Mouse (Mus musculus) testis, adult 2 months (tissue): ENCODE data around the gene Erp27. TPM values are rescaled to one million over a fixed set of nuclear protein-coding genes. Genes with fewer than 3 reads are reported as not detected.
"Not testable (repeated sequence)": the region's sequence is repeated elsewhere in the genome, so short reads cannot be mapped to it uniquely, and the experiment has no call there.

Experiments used
- H3K27ac ChIP-seq: fragments of 200-500 bp; 2 replicates; pipeline ENCODE4 v1.5.1; 2012; ENCODE audit warnings: low read depth, low read length; ENCODE audit not compliant: control insufficient read depth, insufficient read depth
- H3K27me3 ChIP-seq: fragments of 200-500 bp; 2 replicates; pipeline ENCODE4 v1.6.1; 2012; ENCODE audit warnings: mild to moderate bottlenecking, low read length, moderate library complexity; ENCODE audit not compliant: control insufficient read depth, insufficient read depth
- H3K36me3 ChIP-seq: fragments of 200-500 bp; 2 replicates; pipeline ENCODE4 v1.6.1; 2012; ENCODE audit warnings: mild to moderate bottlenecking, low read length; ENCODE audit not compliant: control insufficient read depth, insufficient read depth
- H3K4me1 ChIP-seq: fragments of 200-500 bp; 2 replicates; pipeline ENCODE4 v1.6.1; 2012; ENCODE audit warnings: low read length; ENCODE audit not compliant: control insufficient read depth, insufficient read depth
- H3K4me3 ChIP-seq: fragments of 200-500 bp; 2 replicates; pipeline ENCODE4 v1.5.1; 2012; ENCODE audit warnings: low read depth, mild to moderate bottlenecking, low read length, moderate library complexity, mixed read lengths; ENCODE audit not compliant: control insufficient read depth
- CTCF ChIP-seq: fragments of 200-500 bp; IDR thresholded peaks from 2 replicates; pipeline ENCODE4 v1.5.1; 2012; ENCODE audit warnings: low read depth, mild to moderate bottlenecking, inconsistent platforms, low read length, moderate library complexity; ENCODE audit not compliant: control insufficient read depth, insufficient read depth, insufficient replicate concordance
- POLR2A ChIP-seq: fragments of 200-500 bp; IDR thresholded peaks from 2 replicates; pipeline ENCODE4 v1.6.1; 2012; ENCODE audit warnings: low read depth, mild to moderate bottlenecking, inconsistent platforms, low read length, moderate library complexity; ENCODE audit not compliant: control insufficient read depth
- polyA plus RNA-seq: library from polyadenylated mRNA; depleted of rRNA; stranded (reverse); fragments of >200 nt; gene quantifications from 2 replicates; pipeline ENCODE4 v1.2.3, GENCODE M21; 2012; rRNA removed

The Erp27 gene
- 0.09 TPM in 1 of 2 replicates, not detected in the other for polyA plus RNA-seq

GRCm38 (mm10) chr6:136922080-136922479, at the start of gene Erp27:
Gene Erp27 (minus strand): TSS chr6:136922180.
- Histone ChIP-seq H3K4me1 (no peaks in the 10 kb centered on the region), H3K27ac (no peak within 1 kb of the TSS), H3K4me3 (no peak within 1 kb of the TSS), H3K36me3 (no peaks in the 10 kb centered on the region), H3K27me3 (no peaks in the 10 kb centered on the region)
- no peak for TF ChIP-seq POLR2A
- TF ChIP-seq CTCF, result no peak

DNA sequence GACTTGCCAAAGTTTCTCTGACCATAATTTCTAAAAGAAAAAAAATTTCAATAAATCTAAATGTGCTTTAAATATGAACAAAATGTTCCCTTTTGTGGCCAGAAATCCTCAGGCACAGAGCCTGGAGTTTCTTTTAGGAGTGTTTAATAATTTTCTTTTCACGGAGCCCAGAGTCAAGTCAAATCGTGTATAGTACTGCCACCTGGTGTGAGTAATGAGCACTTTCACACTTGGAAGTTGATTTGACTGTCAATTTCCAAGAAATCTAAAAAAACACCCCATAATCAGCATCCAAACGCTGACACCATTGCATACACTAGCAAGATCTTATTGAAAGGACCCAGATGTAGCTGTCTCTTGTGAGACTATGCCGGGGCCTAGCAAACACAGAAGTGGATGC, 46.9 kb upstream of the Erp27 start:
- H3K4me3 ChIP-seq, H3K36me3 ChIP-seq, H3K27ac ChIP-seq, H3K27me3 ChIP-seq, H3K4me1 ChIP-seq: not testable (repeated sequence)

GRCm38 (mm10) chr6:136967466-136967865, 45.5 kb upstream of the Erp27 start:
- Histone ChIP-seq H3K4me3 (no peak overlapping the region), H3K4me1 (no peaks in the 10 kb centered on the region), H3K27ac (no peak overlapping the region), H3K27me3 (no peaks in the 10 kb centered on the region), H3K36me3 (no peaks in the 10 kb centered on the region)
- TF ChIP-seq POLR2A, result no peak

DNA sequence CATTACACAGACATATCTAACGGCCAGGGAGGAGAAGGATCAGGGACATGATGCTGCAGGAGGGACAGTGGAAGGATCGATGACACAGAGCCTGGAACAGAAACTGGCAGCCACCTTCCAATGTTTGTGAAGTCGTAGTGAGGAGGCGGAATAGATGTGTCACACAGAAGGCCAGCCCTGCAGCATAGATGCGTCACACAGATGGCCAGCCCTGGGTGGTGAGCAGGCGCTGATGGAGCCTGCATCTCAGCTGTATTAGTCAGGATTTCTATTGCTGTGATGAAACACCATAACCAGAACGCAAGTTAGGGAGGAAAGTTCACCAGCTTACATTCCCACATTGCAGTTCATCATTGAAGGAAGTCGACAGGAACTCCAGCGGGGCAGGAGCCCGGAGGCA, 43.9 kb upstream of the Erp27 start:
- Histone ChIP-seq H3K27me3 (no peaks in the 10 kb centered on the region), H3K27ac (no peak overlapping the region), H3K4me1 (no peaks in the 10 kb centered on the region), H3K4me3 (no peak overlapping the region), H3K36me3 (no peaks in the 10 kb centered on the region)
- TF ChIP-seq POLR2A (no peak), CTCF (no peak)

DNA sequence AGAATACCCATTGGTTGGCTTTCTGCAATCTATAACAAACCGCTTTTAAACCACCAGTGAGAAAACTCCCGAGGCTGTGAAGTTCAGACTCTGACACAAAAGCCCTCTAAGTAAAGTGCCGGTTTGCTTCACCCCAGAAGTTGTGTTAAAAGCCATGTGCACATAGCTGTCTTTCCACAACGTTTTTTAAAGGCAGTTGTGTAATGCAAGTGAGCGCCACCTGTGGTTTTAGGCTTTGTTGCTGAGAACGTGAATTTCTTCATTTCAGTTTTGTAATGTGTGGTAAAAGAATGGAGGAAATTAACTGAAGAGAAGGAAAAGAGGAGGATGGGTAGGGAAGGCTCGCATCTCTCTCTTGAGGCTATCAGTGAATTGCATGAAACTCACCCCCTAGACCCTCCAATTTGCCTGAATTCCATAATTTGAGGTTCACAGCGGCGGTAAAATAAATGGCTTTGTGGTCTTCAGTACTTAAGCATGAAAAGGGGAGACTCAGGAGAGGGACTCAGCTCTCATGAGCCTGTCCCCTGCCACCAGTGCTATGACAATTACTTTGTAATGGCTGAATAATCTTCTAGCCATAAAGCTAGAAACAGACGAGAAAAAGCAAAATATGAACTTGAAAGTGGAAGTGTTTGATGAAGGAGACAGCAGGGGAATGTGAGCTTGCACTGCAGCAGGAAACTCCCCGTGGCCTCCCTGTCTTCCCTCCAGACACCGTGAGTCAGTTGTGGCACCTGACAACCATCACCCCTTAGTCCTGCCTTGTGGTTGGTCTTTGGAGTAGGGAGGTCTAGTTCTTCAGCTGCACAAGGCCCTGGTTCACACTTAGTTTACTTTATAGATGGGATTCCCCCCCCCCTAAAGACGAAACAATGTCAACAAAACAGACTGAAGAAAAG, 42.9 kb upstream of the Erp27 start:
- no peaks in the 10 kb centered on the region for H3K36me3 ChIP-seq
- TF ChIP-seq POLR2A (no peak), CTCF (no peak)
- H3K4me3 ChIP-seq, result no peak overlapping the region
- no peaks in the 10 kb centered on the region for H3K4me1 ChIP-seq
- no peak overlapping the region for H3K27ac ChIP-seq
- H3K27me3 ChIP-seq, result no peaks in the 10 kb centered on the region

DNA sequence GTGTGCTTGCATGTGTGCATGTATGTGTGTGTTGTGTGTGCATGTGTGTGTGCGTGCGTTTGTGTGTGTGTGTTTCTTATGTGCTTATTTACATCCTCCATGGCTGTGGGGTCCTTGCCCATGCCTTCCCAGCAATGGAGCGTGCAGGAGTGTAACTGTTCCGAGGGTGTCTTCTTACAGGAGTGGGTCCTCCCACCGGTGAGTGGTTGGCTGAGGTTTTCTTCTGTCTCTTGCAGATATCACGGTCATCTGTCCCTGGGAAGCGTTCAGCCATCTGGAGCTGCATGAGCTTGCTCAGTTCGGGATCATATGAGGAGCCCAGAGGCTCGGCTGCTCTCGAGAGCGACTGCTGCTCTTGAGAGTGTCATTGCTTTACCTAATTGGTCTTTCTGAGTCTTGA, 41.0 kb upstream of the Erp27 start:
- H3K27ac ChIP-seq, result no peak overlapping the region
- no peaks in the 10 kb centered on the region for H3K36me3 ChIP-seq
- H3K27me3 ChIP-seq, result no peaks in the 10 kb centered on the region
- no peak overlapping the region for H3K4me3 ChIP-seq
- TF ChIP-seq CTCF (no peak), POLR2A (no peak)
- H3K4me1 ChIP-seq, result peaks cover 3% of the 10 kb centered on the region; the same call in 1 of the 2 replicates

GRCm38 (mm10) chr6:136959131-136959530, 37.2 kb upstream of the Erp27 start:
- H3K27ac ChIP-seq, result no peak overlapping the region
- H3K36me3 ChIP-seq, result no peaks in the 10 kb centered on the region
- no peaks in the 10 kb centered on the region for H3K27me3 ChIP-seq
- H3K4me3 ChIP-seq, result no peak overlapping the region; the same call in 1 of the 2 replicates
- H3K4me1 ChIP-seq, result peaks cover 3% of the 10 kb centered on the region; the same call in 1 of the 2 replicates
- TF ChIP-seq POLR2A (no peak), CTCF (no peak)
